Mouse (Mus musculus) ES-E14 (cell line): Measurements from ENCODE around the gene Gm21970. TPM values are rescaled to one million over a fixed set of nuclear protein-coding genes. Genes with fewer than 3 reads are reported as not detected.

Source experiments
- DNase-seq: peaks from one replicate; pipeline ENCODE4 v3.0.0-alpha.2; 2013; ENCODE audit warnings: low read depth, low spot score
- H3K27ac ChIP-seq: 2 replicates; pipeline ENCODE4 v1.5.1; 2012; ENCODE audit warnings: low read depth, mild to moderate bottlenecking, low read length, moderate library complexity, mixed read lengths; ENCODE audit not compliant: poor library complexity, insufficient read depth, severe bottlenecking
- H3K36me3 ChIP-seq: 2 replicates; pipeline ENCODE4 v1.6.1; 2012; ENCODE audit warnings: mild to moderate bottlenecking, low read length, moderate library complexity, mixed read lengths; ENCODE audit not compliant: control insufficient read depth, poor library complexity, insufficient read depth, severe bottlenecking
- H3K4me1 ChIP-seq, 2 experiments: fragments of 150-350 bp in 1 of 2; sonication (generic) in 1 of 2; 2 replicates each; pipeline ENCODE4 v1.6.1; 2012; ENCODE audit warnings: low read length in 2 of 2, mild to moderate bottlenecking in 1 of 2, mixed read lengths in 1 of 2; ENCODE audit not compliant: control insufficient read depth in 2 of 2, insufficient read depth in 2 of 2, poor library complexity in 1 of 2
- H3K4me3 ChIP-seq, 2 experiments: fragments of 150-350 bp in 1 of 2; sonication (generic) in 1 of 2; 2 replicates each; pipeline ENCODE4 v1.5.1; 2012; ENCODE audit warnings: low read length in 2 of 2, low read depth in 1 of 2, mild to moderate bottlenecking in 1 of 2, mixed read lengths in 1 of 2; ENCODE audit not compliant: insufficient read depth in 1 of 2, poor library complexity in 1 of 2, severe bottlenecking in 1 of 2
- H3K9ac ChIP-seq: 2 replicates; pipeline ENCODE4 v1.6.1; 2012; ENCODE audit warnings: low read depth, mild to moderate bottlenecking, low read length, mixed read lengths; ENCODE audit not compliant: poor library complexity, insufficient read depth, severe bottlenecking
- H3K9me3 ChIP-seq: fragments of 150-350 bp; sonication (generic); 2 replicates; pipeline ENCODE4 v1.6.1; 2012; ENCODE audit warnings: low read depth, mild to moderate bottlenecking, low read length; ENCODE audit not compliant: control insufficient read depth, insufficient read depth
- CHD2 ChIP-seq: IDR thresholded peaks from 2 replicates; pipeline ENCODE4 v1.6.1; 2014; ENCODE audit warnings: mild to moderate bottlenecking, low read depth, low read length, inconsistent platforms
- HCFC1 ChIP-seq: IDR thresholded peaks from 2 replicates; pipeline ENCODE4 v1.6.1; 2012; ENCODE audit warnings: low read length, inconsistent platforms, borderline replicate concordance; ENCODE audit not compliant: insufficient read depth
- MAFK ChIP-seq: IDR thresholded peaks from 2 replicates; pipeline ENCODE4 v1.6.1; 2014; ENCODE audit warnings: mild to moderate bottlenecking, low read depth, low read length, inconsistent platforms; ENCODE audit not compliant: insufficient read depth
- ZC3H11A ChIP-seq: IDR thresholded peaks from 2 replicates; pipeline ENCODE4 v1.6.1; 2012; ENCODE audit warnings: low read depth, mild to moderate bottlenecking, inconsistent platforms, low read length, borderline replicate concordance
- ZNF384 ChIP-seq: IDR thresholded peaks from 2 replicates; pipeline ENCODE4 v1.6.1; 2012; ENCODE audit warnings: low read depth, low read length, inconsistent platforms
- in situ Hi-C, 2 experiments: fragments of 600-800 bp; cut with MboI; formaldehyde crosslinking; loops; one replicate each; pipeline ENCODE4 v1.15.1; 2025; ENCODE audit warnings: low sequenced_read_pairs in 2 of 2, inconsistent platforms in 1 of 2; ENCODE audit not compliant: unreplicated experiment in 2 of 2
- total RNA-seq: library from RNA; depleted of rRNA; stranded (reverse); fragments of 300-350 nt; gene quantifications from 2 replicates; pipeline ENCODE4 v1.2.3, GENCODE M21; 2012

The Gm21970 gene
- total RNA-seq, 1 experiment, result not detected

DNA sequence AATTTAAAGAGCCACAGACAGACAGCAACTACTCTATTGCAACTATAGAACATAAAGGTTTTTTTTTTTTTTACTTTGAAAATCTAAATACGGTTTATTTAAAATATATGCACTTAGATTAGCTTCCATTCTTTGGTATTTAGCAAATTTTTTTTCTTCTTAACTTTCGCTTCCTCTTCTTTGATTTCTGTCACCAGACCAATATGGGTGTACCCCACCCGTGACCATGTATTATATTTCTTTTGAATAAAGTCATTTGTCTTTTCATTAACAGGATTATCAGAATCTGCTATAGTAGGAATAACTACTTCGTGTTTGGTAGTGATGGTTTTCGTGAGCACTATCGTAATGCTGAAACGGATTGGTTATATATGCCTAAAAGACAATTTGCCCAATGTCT is 7.4 kb downstream of the Gm21970 start:
- DNase-seq, result no peak
- Histone ChIP-seq H3K36me3 (no peaks in the 10 kb centered on the region), H3K9ac (no peak overlapping the region), H3K4me1 (no peaks in the 10 kb centered on the region), H3K9me3 (no peaks in the 10 kb centered on the region), H3K27ac (no peak overlapping the region), H3K4me3 (no peak overlapping the region)
- no peak for TF ChIP-seq CHD2
- no peak for TF ChIP-seq ZNF384
- TF ChIP-seq HCFC1, result no peak
- TF ChIP-seq ZC3H11A, result no peak
- no peak for TF ChIP-seq MAFK
- in situ Hi-C loops, result no loop called here

DNA sequence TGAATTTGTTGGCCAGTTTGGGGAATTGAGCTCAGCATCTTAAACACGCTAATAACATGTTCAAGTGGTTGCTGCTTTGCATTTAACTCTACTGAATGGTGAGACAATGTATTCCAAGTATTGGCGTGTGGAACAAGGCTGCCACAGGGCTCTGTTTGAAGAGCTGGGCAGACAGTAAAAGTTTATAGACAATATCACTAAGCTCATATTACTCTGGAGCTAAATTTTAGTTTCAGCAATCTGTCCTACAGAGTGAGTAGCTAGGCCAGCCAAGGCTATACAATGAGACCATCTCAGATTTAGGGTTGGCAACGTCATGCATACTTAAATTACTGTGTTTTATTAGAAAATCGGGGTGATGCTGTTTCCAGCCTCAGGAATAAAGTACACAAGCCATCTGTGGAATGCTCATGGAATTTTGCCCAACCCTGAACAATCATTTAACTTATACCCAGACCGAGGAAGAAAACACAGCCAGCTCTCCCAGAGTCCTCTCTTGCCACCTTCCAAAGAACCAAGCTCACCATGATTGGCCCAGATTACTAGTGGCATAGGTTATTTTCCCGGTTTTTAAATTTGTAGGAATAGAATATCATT is 10.1 kb downstream of the Gm21970 start:
- Histone ChIP-seq H3K36me3 (no peaks in the 10 kb centered on the region), H3K27ac (no peak overlapping the region), H3K9me3 (no peaks in the 10 kb centered on the region), H3K4me3 (no peak overlapping the region), H3K9ac (no peak overlapping the region), H3K4me1 (no peaks in the 10 kb centered on the region)
- in situ Hi-C loops, result no loop called here
- TF ChIP-seq ZNF384 (no peak), HCFC1 (no peak), ZC3H11A (no peak), MAFK (no peak), CHD2 (no peak)
- DNase-seq, result no peak

DNA sequence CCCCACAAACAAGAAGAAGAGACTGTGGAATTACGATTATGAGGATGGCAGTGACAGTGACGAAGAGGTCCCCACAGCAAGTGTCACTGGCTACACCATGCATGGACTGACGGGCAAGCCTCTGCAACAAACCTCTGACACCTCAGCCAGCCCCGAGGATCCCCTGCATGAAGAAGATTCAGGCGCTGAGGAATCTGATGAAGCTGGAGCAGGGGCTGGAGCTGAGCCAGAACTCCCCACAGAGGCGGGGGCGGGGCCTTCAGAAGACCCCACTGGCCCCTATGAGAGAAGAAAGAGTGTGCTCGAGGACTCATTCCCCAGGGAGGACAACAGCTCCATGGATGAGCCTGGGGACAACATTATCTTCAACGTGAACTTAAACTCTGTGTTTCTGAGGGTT is 12.3 kb downstream of the Gm21970 start:
- no peak for DNase-seq
- no peaks in the 10 kb centered on the region for H3K4me1 ChIP-seq
- H3K9me3 ChIP-seq, result no peaks in the 10 kb centered on the region
- no peak for TF ChIP-seq ZNF384
- no peak for TF ChIP-seq MAFK
- TF ChIP-seq ZC3H11A, result no peak
- TF ChIP-seq CHD2, result no peak
- no peak for TF ChIP-seq HCFC1
- H3K27ac ChIP-seq, result no peak overlapping the region
- no peak overlapping the region for H3K9ac ChIP-seq
- in situ Hi-C loops, result no loop called here
- no peak overlapping the region for H3K4me3 ChIP-seq
- no peaks in the 10 kb centered on the region for H3K36me3 ChIP-seq

DNA sequence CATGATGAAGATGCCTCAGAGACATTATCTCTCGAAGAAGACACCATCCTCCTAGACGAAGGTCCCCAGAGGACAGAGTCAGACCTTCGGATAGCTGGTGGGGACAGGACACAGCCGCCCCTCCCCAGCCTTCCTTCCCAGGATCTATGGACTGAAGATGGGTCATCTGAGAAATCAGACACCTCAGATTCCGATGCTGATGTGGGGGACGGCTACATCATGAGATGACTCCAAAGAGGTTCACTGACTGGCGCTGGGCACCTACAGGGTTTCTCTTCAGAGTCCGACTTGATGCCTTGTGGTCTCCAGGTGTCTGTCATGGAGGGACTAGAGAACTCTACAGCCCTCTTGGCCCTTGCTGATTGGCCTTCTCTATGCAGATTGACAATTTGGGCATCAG is 12.7 kb downstream of the Gm21970 start:
- no peaks in the 10 kb centered on the region for H3K4me1 ChIP-seq
- in situ Hi-C loops, result no loop called here
- no peak for DNase-seq
- H3K27ac ChIP-seq, result no peak overlapping the region
- TF ChIP-seq CHD2 (no peak), HCFC1 (no peak), ZNF384 (no peak), MAFK (no peak), ZC3H11A (no peak)
- H3K36me3 ChIP-seq, result no peaks in the 10 kb centered on the region
- H3K4me3 ChIP-seq, result no peak overlapping the region
- H3K9me3 ChIP-seq, result no peaks in the 10 kb centered on the region
- H3K9ac ChIP-seq, result no peak overlapping the region
